Mouse (Mus musculus) hindbrain, embryonic 13.5 days (tissue): ENCODE measurements around the gene Stoml1. TPM values are rescaled to one million over a fixed set of nuclear protein-coding genes. Genes with fewer than 3 reads are reported as not detected.
"Not testable (repeated sequence)": the region's sequence is repeated elsewhere in the genome, so short reads cannot be mapped to it uniquely, and the experiment has no call there.

ENCODE experiments used
- ATAC-seq: fragments of 200-750 bp; cut with Nextera tagmentation; 2 replicates; pipeline ENCODE4 v1.8.0; 2017; ENCODE audit warnings: moderate TSS enrichment; ENCODE audit not compliant: low FRiP score
- H3K27ac ChIP-seq: fragments of 300-500 bp; sonication (generic); 2 replicates; pipeline ENCODE4 v1.5.1; 2015; ENCODE audit warnings: inconsistent platforms, mild to moderate bottlenecking, moderate library complexity
- H3K27me3 ChIP-seq: fragments of 300-500 bp; sonication (generic); 2 replicates; pipeline ENCODE4 v1.6.1; 2015; ENCODE audit warnings: mild to moderate bottlenecking, inconsistent platforms
- H3K36me3 ChIP-seq: fragments of 300-500 bp; sonication (generic); 2 replicates; pipeline ENCODE4 v1.6.1; 2015; ENCODE audit warnings: mild to moderate bottlenecking, inconsistent platforms
- H3K4me1 ChIP-seq: fragments of 300-500 bp; sonication (generic); replicated peaks from 2 replicates; pipeline ENCODE4 v1.6.1; 2015; ENCODE audit warnings: inconsistent platforms
- H3K4me2 ChIP-seq: fragments of 300-500 bp; sonication (generic); 2 replicates; pipeline ENCODE4 v1.6.1; 2015; ENCODE audit warnings: inconsistent platforms, mild to moderate bottlenecking, moderate library complexity
- H3K4me3 ChIP-seq: fragments of 300-500 bp; sonication (generic); 2 replicates; pipeline ENCODE4 v1.5.1; 2015; ENCODE audit warnings: mild to moderate bottlenecking, inconsistent platforms
- H3K9ac ChIP-seq: fragments of 300-500 bp; sonication (generic); 2 replicates; pipeline ENCODE4 v1.6.1; 2015; ENCODE audit warnings: mild to moderate bottlenecking, inconsistent platforms
- H3K9me3 ChIP-seq: fragments of 300-500 bp; sonication (generic); 2 replicates; pipeline ENCODE4 v1.6.1; 2016; ENCODE audit warnings: inconsistent platforms
- WGBS: fragments of 180-500 bp; shearing (Covaris S2); methylation state at CpG from one replicate; pipeline ENCODE4 v1.1.7; 2015; 5-methylcytosine and 5-hydroxymethylcytosine counted together
- polyA plus RNA-seq: library from polyadenylated mRNA; unstranded; fragments of >200 nt; fragmentation: Nextera tagmentation; extraction: Ambion mirVana; gene quantifications from 2 replicates; pipeline ENCODE4 v1.2.1, GENCODE M21; 2015

Stoml1 gene
- polyA plus RNA-seq, 1 experiment from 2014 or later: 105 TPM

GRCm38 (mm10) chr9:58267046-58267445 is 14.1 kb downstream of the Stoml1 start:
- peaks cover 8% of the 10 kb centered on the region; the same call in 1 of the 2 replicates for H3K4me1 ChIP-seq
- no peak for ATAC-seq
- H3K9me3 ChIP-seq: no peaks in the 10 kb centered on the region
- H3K4me3 ChIP-seq: no peak overlapping the region
- peaks cover 17% of the 10 kb centered on the region for H3K36me3 ChIP-seq
- H3K9ac ChIP-seq: no peak overlapping the region
- no peaks in the 10 kb centered on the region for H3K27me3 ChIP-seq
- 65% methylated on average over 3 of the region's 3 CpGs for WGBS
- H3K27ac ChIP-seq: no peak overlapping the region
- no peak overlapping the region for H3K4me2 ChIP-seq

GRCm38 (mm10) chr9:58268384-58269313 is 15.7 kb downstream of the Stoml1 start:
- Histone ChIP-seq H3K9me3 (no peaks in the 10 kb centered on the region), H3K36me3 (peaks cover 7% of the 10 kb centered on the region), H3K9ac (no peak overlapping the region), H3K27ac (no peak overlapping the region), H3K4me1 (peaks cover 8% of the 10 kb centered on the region; the same call in 1 of the 2 replicates), H3K4me2 (no peak overlapping the region), H3K27me3 (no peaks in the 10 kb centered on the region), H3K4me3 (no peak overlapping the region)
- 63% methylated on average over 12 of the region's 12 CpGs for WGBS
- no peak for ATAC-seq

- Histone ChIP-seq H3K4me3 (no peak overlapping the region), H3K9ac (no peak overlapping the region)
- WGBS: 71% methylated on average over 3 of the region's 3 CpGs
Measured at GRCm38 (mm10) chr9:58270081-58270480, 17.1 kb downstream of the Stoml1 start.

GRCm38 (mm10) chr9:58271109-58271508 is 18.1 kb downstream of the Stoml1 start:
- H3K36me3 ChIP-seq: no peaks in the 10 kb centered on the region
- no peak for ATAC-seq
- no peaks in the 10 kb centered on the region for H3K27me3 ChIP-seq
- no peak overlapping the region for H3K4me3 ChIP-seq
- H3K4me2 ChIP-seq: no peak overlapping the region
- 92% methylated on average over 3 of the region's 3 CpGs for WGBS
- H3K4me1 ChIP-seq: peaks cover 8% of the 10 kb centered on the region; the same call in 1 of the 2 replicates
- no peaks in the 10 kb centered on the region for H3K9me3 ChIP-seq
- no peak overlapping the region for H3K27ac ChIP-seq
- no peak overlapping the region for H3K9ac ChIP-seq

More at GRCm38 (mm10) chr9:58270081-58270480, 17.1 kb downstream of the Stoml1 start:
- ATAC-seq: no peak
- no peaks in the 10 kb centered on the region for H3K9me3 ChIP-seq
- peaks cover 8% of the 10 kb centered on the region; the same call in 1 of the 2 replicates for H3K4me1 ChIP-seq
- H3K4me2 ChIP-seq: no peak overlapping the region
- no peaks in the 10 kb centered on the region for H3K36me3 ChIP-seq
- H3K27me3 ChIP-seq: no peaks in the 10 kb centered on the region
- no peak overlapping the region for H3K27ac ChIP-seq

- H3K27ac ChIP-seq, H3K36me3 ChIP-seq, H3K27me3 ChIP-seq, H3K4me2 ChIP-seq, H3K4me1 ChIP-seq, H3K9me3 ChIP-seq, H3K4me3 ChIP-seq, ATAC-seq, H3K9ac ChIP-seq: not testable (repeated sequence)
- WGBS: 93% methylated on average over 9 of the region's 9 CpGs
Measured at GRCm38 (mm10) chr9:58271551-58271950, 18.6 kb downstream of the Stoml1 start.

- no peak overlapping the region for H3K27ac ChIP-seq
- no peak overlapping the region for H3K9ac ChIP-seq
- no peaks in the 10 kb centered on the region for H3K27me3 ChIP-seq
- no peaks in the 10 kb centered on the region for H3K36me3 ChIP-seq
- 74% methylated on average over 2 of the region's 2 CpGs for WGBS
- no peak for ATAC-seq
- H3K4me1 ChIP-seq: no peaks in the 10 kb centered on the region; the same call in 1 of the 2 replicates
- H3K4me2 ChIP-seq: no peak overlapping the region
- no peaks in the 10 kb centered on the region for H3K9me3 ChIP-seq
- no peak overlapping the region for H3K4me3 ChIP-seq
Measured at GRCm38 (mm10) chr9:58272068-58272541, 19.1 kb downstream of the Stoml1 start.

GRCm38 (mm10) chr9:58272855-58273254 is 19.9 kb downstream of the Stoml1 start:
- no peak for ATAC-seq
- Histone ChIP-seq H3K9me3 (no peaks in the 10 kb centered on the region), H3K36me3 (no peaks in the 10 kb centered on the region), H3K27ac (no peak overlapping the region), H3K4me3 (no peak overlapping the region), H3K27me3 (no peaks in the 10 kb centered on the region), H3K4me1 (no peaks in the 10 kb centered on the region; the same call in 1 of the 2 replicates), H3K4me2 (no peak overlapping the region), H3K9ac (no peak overlapping the region)
- 74% methylated on average over 9 of the region's 9 CpGs for WGBS

- ATAC-seq: no peak
- H3K27me3 ChIP-seq: no peaks in the 10 kb centered on the region
- 84% methylated on average over 7 of the region's 7 CpGs for WGBS
- no peaks in the 10 kb centered on the region for H3K36me3 ChIP-seq
- no peaks in the 10 kb centered on the region for H3K9me3 ChIP-seq
- H3K4me3 ChIP-seq: no peak overlapping the region
- H3K4me2 ChIP-seq: no peak overlapping the region
- no peak overlapping the region for H3K9ac ChIP-seq
- no peaks in the 10 kb centered on the region; the same call in 1 of the 2 replicates for H3K4me1 ChIP-seq
- no peak overlapping the region for H3K27ac ChIP-seq
Measured at GRCm38 (mm10) chr9:58274101-58274604, 21.2 kb downstream of the Stoml1 start.

GRCm38 (mm10) chr9:58274626-58275025 is 21.7 kb downstream of the Stoml1 start:
- Histone ChIP-seq H3K36me3 (no peaks in the 10 kb centered on the region), H3K4me2 (no peak overlapping the region), H3K27me3 (no peaks in the 10 kb centered on the region), H3K4me3 (no peak overlapping the region), H3K27ac (no peak overlapping the region), H3K4me1 (no peaks in the 10 kb centered on the region; the same call in 1 of the 2 replicates), H3K9ac (no peak overlapping the region), H3K9me3 (no peaks in the 10 kb centered on the region)
- WGBS: 51% methylated on average over 3 of the region's 3 CpGs
- no peak for ATAC-seq

- no peaks in the 10 kb centered on the region for H3K9me3 ChIP-seq
- WGBS: 40% methylated on average over 8 of the region's 8 CpGs
- no peaks in the 10 kb centered on the region; the same call in 1 of the 2 replicates for H3K4me1 ChIP-seq
- no peak for ATAC-seq
- H3K27ac ChIP-seq: peak overlapping the region; percentile 37; the same call in 1 of the 2 replicates
- H3K27me3 ChIP-seq: 0 out of 2 replicates have a peak, but pooled peaks cover 2% of the 10 kb centered on the region
- no peak overlapping the region for H3K4me2 ChIP-seq
- H3K9ac ChIP-seq: no peak overlapping the region
- no peaks in the 10 kb centered on the region for H3K36me3 ChIP-seq
- no peak overlapping the region for H3K4me3 ChIP-seq
Measured at GRCm38 (mm10) chr9:58275115-58275774, 22.3 kb downstream of the Stoml1 start.

- ATAC-seq: no peak
- Histone ChIP-seq H3K9ac (no peak overlapping the region), H3K4me3 (no peak overlapping the region), H3K9me3 (no peaks in the 10 kb centered on the region), H3K27ac (peak overlapping the region; percentile 37; the same call in 1 of the 2 replicates), H3K36me3 (no peaks in the 10 kb centered on the region), H3K4me2 (no peak overlapping the region), H3K4me1 (no peaks in the 10 kb centered on the region; the same call in 1 of the 2 replicates), H3K27me3 (0 out of 2 replicates have a peak, but pooled peaks cover 2% of the 10 kb centered on the region)
- WGBS: 89% methylated on average over 3 of the region's 3 CpGs
Measured at GRCm38 (mm10) chr9:58275797-58276196, 22.8 kb downstream of the Stoml1 start.

- 36% methylated on average over 5 of the region's 5 CpGs for WGBS
- no peaks in the 10 kb centered on the region for H3K9me3 ChIP-seq
- no peak overlapping the region for H3K4me3 ChIP-seq
- 0 out of 2 replicates have a peak, but pooled peaks cover 2% of the 10 kb centered on the region for H3K27me3 ChIP-seq
- no peaks in the 10 kb centered on the region for H3K36me3 ChIP-seq
- no peak overlapping the region for H3K9ac ChIP-seq
- ATAC-seq: no peak
- no peaks in the 10 kb centered on the region; the same call in 1 of the 2 replicates for H3K4me1 ChIP-seq
- no peak overlapping the region for H3K27ac ChIP-seq
- H3K4me2 ChIP-seq: no peak overlapping the region
Measured at GRCm38 (mm10) chr9:58276346-58276745, 23.4 kb downstream of the Stoml1 start.
